Mouse (Mus musculus) liver, embryonic 13.5 days (tissue): ENCODE results near the gene Muc1. TPM values are rescaled to one million over a fixed set of nuclear protein-coding genes. Genes with fewer than 3 reads are reported as not detected.

Source experiments
- ATAC-seq: fragments of 200-750 bp; cut with Nextera tagmentation; 2 replicates; pipeline ENCODE4 v1.8.0; 2017; ENCODE audit warnings: low read depth, mild to moderate bottlenecking, moderate number of reproducible peaks, moderate library complexity
- DNase-seq: peaks from one replicate; pipeline ENCODE4 v3.0.0; 2022
- H3K27ac ChIP-seq: fragments of 300-500 bp; sonication (generic); 2 replicates; pipeline ENCODE4 v1.5.1; 2015; ENCODE audit warnings: moderate library complexity, mild to moderate bottlenecking, inconsistent platforms
- H3K27me3 ChIP-seq: fragments of 300-500 bp; sonication (generic); 2 replicates; pipeline ENCODE4 v1.6.1; 2015; ENCODE audit warnings: mild to moderate bottlenecking, inconsistent platforms
- H3K36me3 ChIP-seq: fragments of 300-500 bp; sonication (generic); 2 replicates; pipeline ENCODE4 v1.6.1; 2015; ENCODE audit warnings: mild to moderate bottlenecking, inconsistent platforms
- H3K4me1 ChIP-seq: fragments of 300-500 bp; sonication (generic); replicated peaks from 2 replicates; pipeline ENCODE4 v1.6.1; 2015; ENCODE audit warnings: inconsistent platforms
- H3K4me2 ChIP-seq: fragments of 300-500 bp; sonication (generic); 2 replicates; pipeline ENCODE4 v1.6.1; 2015; ENCODE audit warnings: inconsistent platforms, mild to moderate bottlenecking, moderate library complexity
- H3K4me3 ChIP-seq: fragments of 300-500 bp; sonication (generic); replicated peaks from 2 replicates; pipeline ENCODE4 v1.5.1; 2015; ENCODE audit warnings: mild to moderate bottlenecking, inconsistent platforms
- H3K9ac ChIP-seq: fragments of 300-500 bp; sonication (generic); 2 replicates; pipeline ENCODE4 v1.6.1; 2015; ENCODE audit warnings: mild to moderate bottlenecking, inconsistent platforms
- H3K9me3 ChIP-seq: fragments of 300-500 bp; sonication (generic); replicated peaks from 2 replicates; pipeline ENCODE4 v1.6.1; 2016; ENCODE audit warnings: inconsistent platforms
- WGBS: fragments of 180-500 bp; shearing (Covaris S2); methylation state at CpG from one replicate; pipeline ENCODE4 v1.1.7; 2015; ENCODE audit not compliant: insufficient replicate concordance; 5-methylcytosine and 5-hydroxymethylcytosine counted together
- polyA plus RNA-seq: library from polyadenylated mRNA; unstranded; fragments of >200 nt; fragmentation: Nextera tagmentation; extraction: Ambion mirVana; gene quantifications from 2 replicates; pipeline ENCODE4 v1.2.1, GENCODE M21; 2015

The Muc1 gene
- polyA plus RNA-seq, 1 experiment from 2014 or later = 0.14 TPM

DNA sequence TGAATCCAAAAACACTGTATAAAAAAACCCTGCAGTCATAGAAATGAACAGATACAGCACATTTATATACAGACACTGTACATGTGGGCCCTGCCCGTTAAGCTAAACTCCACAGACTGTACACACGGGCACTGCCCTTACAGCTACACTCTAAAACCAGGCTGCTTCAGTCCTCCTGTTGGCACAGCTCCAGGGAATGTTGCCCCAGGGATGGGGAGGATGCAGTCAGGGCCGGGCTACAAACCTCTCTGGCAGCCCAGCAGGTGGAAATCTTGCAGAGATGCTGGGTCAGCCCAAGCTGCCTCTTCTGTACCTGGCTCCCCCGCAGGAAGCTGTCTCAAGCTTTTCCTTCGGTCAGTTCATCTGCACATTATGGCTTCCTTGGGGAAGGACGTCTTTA is 42.9 kb downstream of the Muc1 start:
- no peaks in the 10 kb centered on the region for H3K9me3 ChIP-seq
- H3K4me2 ChIP-seq = no peak overlapping the region
- peaks cover 14% of the 10 kb centered on the region for H3K27me3 ChIP-seq
- peaks cover 41% of the 10 kb centered on the region for H3K4me1 ChIP-seq
- ATAC-seq = no peak
- peaks cover 3% of the 10 kb centered on the region; the same call in 1 of the 2 replicates for H3K36me3 ChIP-seq
- 67% methylated on average over 6 of the region's 6 CpGs for WGBS
- H3K4me3 ChIP-seq = no peak overlapping the region
- no peak for DNase-seq
- H3K9ac ChIP-seq = no peak overlapping the region
- H3K27ac ChIP-seq = no peak overlapping the region

DNA sequence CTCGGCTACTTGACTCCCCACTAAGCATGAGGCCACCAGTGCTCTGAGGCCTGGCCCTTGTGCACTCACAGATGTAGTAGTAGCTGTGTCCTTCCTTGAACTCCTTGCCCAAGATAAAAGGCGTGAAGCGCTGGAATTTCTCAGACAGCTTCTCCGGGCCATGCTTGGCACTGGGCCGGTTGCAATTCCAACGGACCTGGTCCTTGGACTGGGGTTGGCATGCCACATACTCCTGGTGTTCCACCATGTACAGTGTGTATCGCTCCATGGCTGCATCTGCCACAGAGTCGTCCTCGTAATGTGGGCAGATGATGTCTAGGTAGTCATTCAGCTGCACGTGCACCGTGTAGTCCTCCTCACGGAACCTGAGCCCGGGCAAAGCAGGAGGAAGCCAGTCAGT is 47.2 kb downstream of the Muc1 start:
- peaks cover 57% of the 10 kb centered on the region for H3K27me3 ChIP-seq
- 76% methylated on average over 13 of the region's 13 CpGs for WGBS

DNA sequence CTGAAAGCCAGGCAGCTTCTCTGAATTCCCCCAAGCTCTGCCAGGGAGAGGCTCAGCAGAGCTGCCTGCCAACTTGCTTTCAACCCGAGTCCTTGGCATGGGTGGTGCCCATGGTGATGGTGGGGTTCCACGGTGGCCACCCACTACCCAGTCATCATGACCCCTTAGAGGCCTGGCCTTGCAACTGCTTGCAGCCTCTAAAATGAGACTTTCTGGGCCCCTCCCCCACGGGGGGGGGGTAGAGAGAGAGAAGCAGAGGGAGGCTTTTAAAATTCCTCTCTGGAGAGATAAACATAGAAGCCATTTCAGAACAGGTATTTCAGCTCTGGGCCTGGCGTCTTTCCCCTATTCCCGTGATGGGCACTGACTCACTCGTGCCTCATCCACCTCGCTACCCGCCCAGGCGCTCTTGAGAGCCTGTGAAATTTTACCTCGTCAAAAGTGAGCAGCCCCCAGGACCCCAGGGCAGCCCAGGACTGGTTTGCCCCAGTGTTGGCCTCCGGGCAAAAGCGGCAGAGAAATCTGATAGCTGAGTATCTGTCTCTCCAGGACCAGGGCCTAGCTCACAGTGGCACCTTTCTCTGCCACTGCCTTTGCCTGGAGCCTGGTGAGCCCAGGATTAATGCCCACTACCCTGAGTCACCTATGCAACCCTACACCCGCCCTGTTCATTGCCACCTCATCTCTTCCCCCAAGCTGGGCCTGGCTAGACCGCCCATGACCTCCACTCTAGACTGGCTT is 48.6 kb downstream of the Muc1 start:
- H3K4me2 ChIP-seq = peak overlapping the region; percentile 61
- 46% methylated on average over 14 of the region's 14 CpGs for WGBS
- no peak for DNase-seq
- H3K36me3 ChIP-seq = peaks cover 3% of the 10 kb centered on the region; the same call in 1 of the 2 replicates
- 0 out of 2 replicates have a peak overlapping the region, but pooled peaks have one; percentile 42 for H3K4me3 ChIP-seq
- peaks cover 17% of the 10 kb centered on the region for H3K4me1 ChIP-seq
- H3K9ac ChIP-seq = 0 out of 2 replicates have a peak overlapping the region, but pooled peaks have one; percentile 6
- no peaks in the 10 kb centered on the region for H3K9me3 ChIP-seq
- no peak overlapping the region for H3K27ac ChIP-seq
- no peak for ATAC-seq
- H3K27me3 ChIP-seq = peaks cover 67% of the 10 kb centered on the region

More for the DNA sequence above, 47.2 kb downstream of the Muc1 start:
- Histone ChIP-seq H3K4me1 (peaks cover 19% of the 10 kb centered on the region), H3K36me3 (peaks cover 3% of the 10 kb centered on the region; the same call in 1 of the 2 replicates), H3K4me2 (no peak overlapping the region), H3K27ac (no peak overlapping the region), H3K9me3 (no peaks in the 10 kb centered on the region), H3K9ac (no peak overlapping the region), H3K4me3 (no peak overlapping the region)
- ATAC-seq (no peak), DNase-seq (no peak)

DNA sequence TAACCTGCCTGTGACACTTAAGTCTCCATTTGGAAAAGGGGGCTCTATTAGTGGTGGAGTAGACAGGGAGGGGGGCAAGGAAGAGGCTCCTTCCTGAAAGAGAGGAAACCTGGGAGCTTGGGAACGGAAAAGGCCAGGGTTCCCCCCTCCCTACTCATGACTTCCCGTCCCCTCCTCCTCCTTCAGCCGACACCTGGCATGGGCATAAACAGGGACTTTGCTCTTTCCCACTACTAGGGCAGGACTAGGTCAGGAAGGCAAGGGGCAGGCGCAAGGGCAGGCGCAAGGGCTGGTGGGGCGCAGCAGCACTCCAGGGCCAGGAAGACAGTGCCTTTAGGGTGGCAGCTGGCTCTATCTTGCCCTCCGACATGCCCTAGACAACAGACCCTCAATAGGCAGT is 49.2 kb downstream of the Muc1 start:
- Histone ChIP-seq H3K36me3 (peaks cover 3% of the 10 kb centered on the region; the same call in 1 of the 2 replicates), H3K4me1 (peaks cover 17% of the 10 kb centered on the region), H3K4me2 (peak overlapping the region; percentile 61), H3K9me3 (no peaks in the 10 kb centered on the region), H3K9ac (no peak overlapping the region), H3K4me3 (peak overlapping the region; percentile 42), H3K27ac (no peak overlapping the region), H3K27me3 (peaks cover 72% of the 10 kb centered on the region)
- no peak for DNase-seq
- 57% methylated on average over 7 of the region's 7 CpGs for WGBS
- ATAC-seq = 0 out of 2 replicates have a peak, but pooled peaks have one; percentile 41

DNA sequence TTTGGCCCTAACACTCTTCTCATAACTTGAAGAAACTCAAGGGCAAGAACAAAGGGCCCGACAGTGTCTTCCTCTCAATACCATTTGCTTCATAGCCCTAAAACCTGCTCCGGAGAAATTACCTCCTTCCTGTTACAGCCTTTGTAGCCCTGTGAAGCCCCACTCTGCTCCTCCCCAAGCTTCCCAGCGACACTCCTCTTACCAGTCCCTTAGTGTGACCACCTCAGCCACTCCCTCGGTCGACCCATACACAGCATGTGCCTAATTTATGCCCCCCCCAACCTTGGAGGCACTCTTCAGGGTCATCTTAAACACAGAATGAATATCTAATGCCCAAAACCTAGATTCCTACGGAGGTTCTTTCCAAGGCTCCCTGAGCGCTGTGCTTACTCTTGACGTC is 49.8 kb downstream of the Muc1 start:
- ATAC-seq = no peak
- H3K9ac ChIP-seq = peak overlapping the region; percentile 56
- peaks cover 3% of the 10 kb centered on the region; the same call in 1 of the 2 replicates for H3K36me3 ChIP-seq
- peaks cover 72% of the 10 kb centered on the region for H3K27me3 ChIP-seq
- no peaks in the 10 kb centered on the region for H3K9me3 ChIP-seq
- H3K27ac ChIP-seq = no peak overlapping the region
- DNase-seq = no peak
- H3K4me3 ChIP-seq = peak overlapping the region; percentile 42
- peak overlapping the region; percentile 61 for H3K4me2 ChIP-seq
- H3K4me1 ChIP-seq = peaks cover 17% of the 10 kb centered on the region
- 12% methylated on average over 8 of the region's 8 CpGs for WGBS

DNA sequence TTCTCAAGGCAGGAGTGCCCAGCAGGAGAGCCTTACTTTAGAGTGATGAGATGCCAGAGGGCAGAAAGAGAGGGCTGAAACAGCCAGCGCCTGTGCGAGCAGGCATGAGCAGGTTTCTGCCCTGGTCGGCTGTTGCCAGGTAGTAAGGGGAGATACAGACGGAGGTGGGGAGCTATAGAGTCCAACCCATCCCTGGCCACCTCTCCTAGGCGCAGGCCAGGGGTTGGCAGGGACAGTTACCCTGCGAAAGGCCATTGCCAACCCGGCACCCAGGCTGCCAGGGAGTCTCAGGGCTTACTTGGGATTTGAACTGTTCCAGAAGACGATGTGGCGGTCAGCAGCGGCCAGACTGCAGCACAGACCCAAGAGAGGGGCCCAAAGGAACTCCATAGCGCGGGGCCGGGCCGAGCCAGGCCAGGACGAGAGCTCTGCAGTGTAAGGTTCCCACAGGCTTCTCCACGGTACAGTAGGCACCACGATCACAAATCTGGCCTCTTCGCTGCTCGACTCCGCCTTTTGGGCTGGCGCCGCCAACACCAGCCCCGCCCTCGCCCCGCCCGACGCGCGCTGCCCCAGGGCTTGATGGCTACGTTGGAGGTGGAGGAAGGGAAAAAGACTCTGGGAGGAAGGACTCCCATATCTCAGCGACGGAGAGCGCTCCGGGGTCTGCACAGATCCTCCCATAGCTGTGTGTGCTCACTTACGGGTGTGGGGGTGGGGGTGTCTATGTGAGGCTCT is 50.5 kb downstream of the Muc1 start:
- H3K27me3 ChIP-seq = peaks cover 72% of the 10 kb centered on the region
- H3K9me3 ChIP-seq = no peaks in the 10 kb centered on the region
- H3K4me2 ChIP-seq = peak overlapping the region; percentile 61
- H3K9ac ChIP-seq = peak overlapping the region; percentile 56
- H3K27ac ChIP-seq = peak overlapping the region; percentile 18; the same call in 1 of the 2 replicates
- peaks cover 3% of the 10 kb centered on the region; the same call in 1 of the 2 replicates for H3K36me3 ChIP-seq
- DNase-seq (no peak), ATAC-seq (peak; percentile 54)
- peak overlapping the region; percentile 42 for H3K4me3 ChIP-seq
- WGBS = 3% methylated on average over 35 of the region's 35 CpGs
- H3K4me1 ChIP-seq = peaks cover 17% of the 10 kb centered on the region

DNA sequence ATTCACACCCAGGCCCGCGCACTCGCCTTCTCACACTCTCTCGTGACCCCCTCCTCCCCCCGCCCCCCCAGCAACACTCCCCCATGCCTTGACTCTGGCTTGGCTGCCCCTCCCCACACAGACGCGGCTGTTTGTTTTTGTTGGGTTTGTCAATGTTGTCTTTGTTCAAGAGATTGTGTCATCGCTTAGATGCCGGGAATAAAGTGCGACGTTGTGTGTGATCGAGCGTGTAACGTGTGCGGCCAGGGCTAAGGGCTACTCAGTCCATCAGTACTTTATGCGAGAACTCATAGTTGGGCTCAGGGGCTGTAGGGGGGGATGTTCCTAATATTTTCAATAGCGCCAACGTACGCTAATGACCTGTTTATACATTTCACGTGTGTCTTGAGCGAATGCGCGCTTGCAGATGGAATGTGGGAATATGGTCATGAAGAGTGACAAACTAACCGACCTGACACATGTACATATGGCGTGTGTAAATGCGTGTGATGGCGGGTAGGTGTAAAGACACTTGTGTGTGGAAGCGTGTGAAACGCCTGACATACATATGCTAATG is 51.3 kb downstream of the Muc1 start:
- WGBS = 1% methylated on average over 29 of the region's 29 CpGs
- peaks cover 72% of the 10 kb centered on the region for H3K27me3 ChIP-seq
- ATAC-seq (no peak), DNase-seq (no peak)
- peak overlapping the region; percentile 61 for H3K4me2 ChIP-seq
- H3K9me3 ChIP-seq = no peaks in the 10 kb centered on the region
- no peak overlapping the region for H3K9ac ChIP-seq
- H3K4me3 ChIP-seq = peak overlapping the region; percentile 42
- peaks cover 2% of the 10 kb centered on the region; the same call in 1 of the 2 replicates for H3K36me3 ChIP-seq
- no peak overlapping the region for H3K27ac ChIP-seq
- peaks cover 17% of the 10 kb centered on the region for H3K4me1 ChIP-seq

DNA sequence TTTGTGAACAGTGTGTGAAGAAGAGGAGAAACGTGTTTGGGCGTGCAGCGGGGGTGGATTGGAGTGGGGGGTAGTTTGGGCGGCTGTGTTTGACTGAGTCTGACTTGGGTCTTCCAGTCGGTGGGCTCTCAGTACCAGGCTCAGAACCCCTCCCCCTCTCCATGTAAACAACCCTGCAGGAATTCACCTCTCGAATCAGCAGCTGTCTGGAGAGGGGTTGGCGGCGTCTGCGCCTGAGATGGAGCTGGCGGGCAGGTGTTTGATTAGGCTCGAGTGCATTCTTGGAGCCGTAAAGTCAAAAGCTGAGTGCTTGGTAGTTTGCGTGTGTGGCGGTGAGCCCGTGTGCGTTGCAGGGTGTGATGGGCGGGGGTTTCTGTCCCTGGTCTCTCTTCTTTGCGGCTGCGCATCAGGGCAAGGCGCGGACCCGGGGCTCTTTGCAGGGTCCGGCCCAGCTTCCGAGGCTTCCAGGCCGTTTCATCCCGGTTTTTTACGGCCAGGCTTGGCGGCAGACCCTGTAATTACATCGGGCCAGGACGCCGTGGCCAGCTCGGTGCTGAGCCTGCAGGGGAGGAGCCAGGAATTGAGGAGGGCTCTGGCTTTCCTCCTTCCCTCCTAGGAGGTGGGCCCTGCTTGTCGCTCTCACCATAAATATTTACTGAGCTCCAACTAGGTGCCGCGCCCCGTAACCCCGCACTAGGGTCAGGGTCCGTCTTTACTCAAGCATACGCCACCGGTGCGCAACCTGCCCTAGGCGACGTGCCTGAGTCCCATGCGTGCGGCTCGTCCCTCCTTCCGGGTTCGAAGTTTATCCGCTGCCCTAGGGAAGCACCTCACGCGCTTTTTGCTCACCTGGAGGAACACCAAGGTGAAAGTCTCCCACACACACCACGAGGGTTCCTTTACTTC is 52.0 kb downstream of the Muc1 start, which contains the start of gene Efna1:
Gene Efna1 (minus strand): TSS at position 537 of the 906 bp plus-strand sequence.
- H3K27ac ChIP-seq = no peak within 1 kb of the TSS
- DNase-seq = no peak

DNA sequence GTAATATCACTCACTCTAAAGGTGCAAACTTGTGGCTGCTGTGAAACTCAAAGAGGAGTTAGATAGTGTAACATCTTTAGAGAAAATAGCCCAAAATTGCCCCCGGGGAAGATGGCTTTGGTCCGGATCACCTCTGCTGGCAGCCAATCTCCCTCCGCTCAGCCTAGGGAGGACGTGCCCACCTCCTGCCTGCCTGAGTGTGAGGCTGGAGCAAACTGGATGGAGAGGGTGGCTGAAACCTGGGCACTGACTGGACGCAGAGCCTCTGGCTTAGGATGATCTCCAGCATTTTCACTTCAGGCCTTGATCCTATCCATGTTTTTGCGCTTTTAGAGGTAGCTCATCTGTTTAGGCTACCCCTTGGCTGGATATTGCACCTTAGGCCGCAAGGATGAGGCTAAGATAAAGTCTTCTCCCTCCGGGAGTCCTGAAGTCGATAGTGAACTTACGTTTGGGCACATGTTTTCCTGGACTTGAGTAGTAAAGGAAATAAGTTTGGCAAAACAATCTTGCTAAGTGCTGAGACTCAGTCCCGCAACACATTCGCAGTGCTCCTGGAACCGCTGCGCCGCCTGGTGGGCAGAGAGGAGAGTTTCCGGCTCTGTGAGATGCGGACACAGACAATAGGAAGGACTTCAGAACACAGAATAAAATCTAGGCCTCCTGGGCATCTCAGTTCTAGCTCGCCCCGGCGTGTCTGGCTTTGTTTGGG is 52.9 kb downstream of the Muc1 start:
- 13% methylated on average over 20 of the region's 20 CpGs for WGBS
- DNase-seq = peak; percentile 53
- H3K4me2 ChIP-seq = peak overlapping the region; percentile 61
- H3K9ac ChIP-seq = no peak overlapping the region
- peak overlapping the region; percentile 42 for H3K4me3 ChIP-seq
- peaks cover 62% of the 10 kb centered on the region for H3K27me3 ChIP-seq
- no peaks in the 10 kb centered on the region for H3K9me3 ChIP-seq
- no peak for ATAC-seq
- no peaks in the 10 kb centered on the region for H3K36me3 ChIP-seq
- peaks cover 17% of the 10 kb centered on the region for H3K4me1 ChIP-seq
- H3K27ac ChIP-seq = no peak overlapping the region

More for the DNA sequence above, 52.0 kb downstream of the Muc1 start, which contains the start of gene Efna1:
- Histone ChIP-seq H3K4me3 (peak within 1 kb of the TSS; percentile 42), H3K9me3 (no peaks in the 10 kb centered on the region), H3K9ac (no peak within 1 kb of the TSS), H3K4me2 (peak within 1 kb of the TSS; percentile 61), H3K36me3 (no peaks in the 10 kb centered on the region), H3K27me3 (peaks cover 71% of the 10 kb centered on the region), H3K4me1 (peaks cover 17% of the 10 kb centered on the region)
- ATAC-seq = peak; percentile 19
- WGBS = under 1% methylated on average over 52 of the region's 52 CpGs

DNA sequence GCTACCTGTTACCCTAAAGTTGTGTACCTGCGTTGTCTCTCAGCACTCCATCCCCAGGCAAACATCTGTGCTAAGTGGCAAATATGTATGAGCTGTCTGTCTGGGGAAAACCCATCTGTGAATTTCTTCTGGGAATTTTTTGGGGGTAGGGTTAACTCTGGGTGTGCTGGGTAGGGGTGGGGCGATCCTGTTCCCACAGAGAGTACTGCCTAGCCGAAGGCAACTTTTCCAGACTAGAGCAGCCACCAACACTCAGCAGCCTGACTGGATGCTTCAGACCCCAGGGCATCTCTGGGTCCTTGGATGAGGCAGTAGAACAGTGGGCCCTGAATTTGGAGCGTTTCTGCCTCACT is 53.4 kb downstream of the Muc1 start:
- Histone ChIP-seq H3K4me3 (no peak overlapping the region), H3K4me1 (peaks cover 14% of the 10 kb centered on the region), H3K9me3 (no peaks in the 10 kb centered on the region), H3K9ac (no peak overlapping the region), H3K4me2 (no peak overlapping the region), H3K27me3 (peaks cover 57% of the 10 kb centered on the region), H3K36me3 (no peaks in the 10 kb centered on the region), H3K27ac (no peak overlapping the region)
- ATAC-seq = no peak
- 11% methylated on average over 4 of the region's 4 CpGs for WGBS
- DNase-seq = no peak
